ENCODE assay signal across 9 mouse cellular contexts in genomic region chr15:31150546-31151471, GRCm38 (mm10).
DNase-seq lines count a peak whose midpoint lies in the region; ATAC-seq and TF ChIP-seq lines count a peak whose summit lies in the region.
"Had no signal": no experiment of that assay in that cellular context is flagged by ENCODE, and none has a peak within 500 bp of the region (broad histone marks: within the 10 kb centered on the region; RNA-seq: fewer than 3 reads in every experiment).

No protein-coding gene starts in this region.

- peak; percentile 71 for TF ChIP-seq CTCF in C2C12 (IDR thresholded peaks at IDR 0.05; ENCODE audit: control insufficient read depth, insufficient read depth, insufficient read length)
- peak; percentile 55 for TF ChIP-seq CTCF in heart, postnatal 0 days (IDR thresholded peaks at IDR 0.05; ENCODE audit: low read depth)
- peak; percentile 90 for TF ChIP-seq CTCF in layer of hippocampus, adult 2 months (conservative IDR thresholded peaks at IDR 0.05)

- TF ChIP-seq EP300 in heart, postnatal 0 days (IDR thresholded peaks at IDR 0.05; ENCODE audit: low read depth): no peak

- H3K4me3 ChIP-seq in C2C12 (ENCODE audit: insufficient read depth, poor library complexity, severe bottlenecking): no peak overlapping the region
- H3K4me3 ChIP-seq in embryonic facial prominence, embryonic 13.5 days: no peak overlapping the region
- H3K4me3 ChIP-seq in heart, postnatal 0 days (ENCODE audit: low read depth, low read length): no peak overlapping the region
- H3K4me3 ChIP-seq in layer of hippocampus, adult 2 months: peak overlapping the region; percentile 28; the same call in 1 of the 2 replicates
- H3K4me3 ChIP-seq: myocyte had no signal

- no peak overlapping the region for H3K27ac ChIP-seq in embryonic facial prominence, embryonic 13.5 days
- H3K27ac ChIP-seq in heart, postnatal 0 days (ENCODE audit: low read depth): no peak overlapping the region
- H3K27ac ChIP-seq in layer of hippocampus, adult 2 months: no peak overlapping the region

- 0 out of 2 replicates have a peak overlapping the region, but pooled peaks have one; percentile 7 for H3K4me2 ChIP-seq in embryonic facial prominence, embryonic 13.5 days
- H3K4me2 ChIP-seq in heart, postnatal 0 days (ENCODE audit: low read depth, low read length): peak overlapping the region; percentile 5; the same call in 1 of the 2 replicates

- no peaks in the 10 kb centered on the region for H3K79me3 ChIP-seq in C2C12 (ENCODE audit: low read depth)

- peak; percentile 68 for DNase-seq in adrenal gland, postnatal 10 days
- peak; percentile 24 for DNase-seq in heart, postnatal 0 days (ENCODE audit: low spot score)
- peak; percentile 67 to 72 for DNase-seq in layer of hippocampus, adult 2 months (ENCODE audit: low spot score in 2 of 2)
- peak; percentile 63 for DNase-seq in lung, postnatal 14 days
- DNase-seq in right cerebral cortex, adult 2 months (ENCODE audit: low spot score in 2 of 2): peak; percentile 80 to 88
- DNase-seq in spleen, postnatal 4 days (ENCODE audit: low spot score in 2 of 2): no peak

- no peak overlapping the region for H3K9ac ChIP-seq in embryonic facial prominence, embryonic 13.5 days
- no peak overlapping the region for H3K9ac ChIP-seq in heart, postnatal 0 days (replicated peaks; ENCODE audit: low read depth, low read length)

- no peaks in the 10 kb centered on the region for H3K27me3 ChIP-seq in C2C12 (ENCODE audit: control insufficient read depth, insufficient read depth, insufficient read length)
- no peaks in the 10 kb centered on the region for H3K27me3 ChIP-seq in embryonic facial prominence, embryonic 13.5 days
- H3K27me3 ChIP-seq in heart, postnatal 0 days (ENCODE audit: control insufficient read depth, insufficient read depth, low read length): no peaks in the 10 kb centered on the region

- no peaks in the 10 kb centered on the region for H3K79me2 ChIP-seq in C2C12 (ENCODE audit: control insufficient read depth, insufficient read depth)

- H3K4me1 ChIP-seq in embryonic facial prominence, embryonic 13.5 days: peaks cover 10% of the 10 kb centered on the region
- no peaks in the 10 kb centered on the region for H3K4me1 ChIP-seq in heart, postnatal 0 days (ENCODE audit: control insufficient read depth, insufficient read depth)

- 45% methylated on average over 21 of the region's 21 CpGs for WGBS in embryonic facial prominence, embryonic 13.5 days
- WGBS in heart, postnatal 0 days: 43% methylated on average over 21 of the region's 21 CpGs

- H3K9me3 ChIP-seq in embryonic facial prominence, embryonic 13.5 days: no peaks in the 10 kb centered on the region
- no peaks in the 10 kb centered on the region for H3K9me3 ChIP-seq in heart, postnatal 0 days (replicated peaks; ENCODE audit: control insufficient read depth, low read length)

- no peak overlapping the region for H3ac ChIP-seq in C2C12 (ENCODE audit: control insufficient read depth, insufficient read length, low read depth)

- no peaks in the 10 kb centered on the region for H3K36me3 ChIP-seq in C2C12 (ENCODE audit: control insufficient read depth, insufficient read depth)
- no peaks in the 10 kb centered on the region for H3K36me3 ChIP-seq in embryonic facial prominence, embryonic 13.5 days
- H3K36me3 ChIP-seq in heart, postnatal 0 days (replicated peaks; ENCODE audit: control insufficient read depth, insufficient read depth, low read length): no peaks in the 10 kb centered on the region

- no peak for ATAC-seq in embryonic facial prominence, embryonic 13.5 days (ENCODE audit: insufficient number of reproducible peaks, insufficient read depth, low FRiP score, low TSS enrichment, low read depth)
- ATAC-seq in heart, postnatal 0 days (ENCODE audit: insufficient read depth, low read depth): no peak

TF ChIP-seq in C2C12, 6 proteins besides CTCF, POLR2A, EP300 and RAD21:
- TF ChIP-seq MAX (IDR thresholded peaks at IDR 0.05): no peak
- no peak for TF ChIP-seq CEBPB (IDR thresholded peaks at IDR 0.05; ENCODE audit: low read depth)
- no peak for TF ChIP-seq MYOG (IDR thresholded peaks at IDR 0.05; ENCODE audit: control insufficient read depth, extremely low read depth, insufficient read length)
- TF ChIP-seq USF1 (IDR thresholded peaks at IDR 0.05; ENCODE audit: low read depth): no peak
- no peak for TF ChIP-seq MYOD1 (IDR thresholded peaks at IDR 0.05; ENCODE audit: control insufficient read depth, insufficient read length, low read depth)
- no peak for TF ChIP-seq FOSL1 (IDR thresholded peaks at IDR 0.05; ENCODE audit: insufficient read depth, low read length, poor library complexity, severe bottlenecking)
TF ChIP-seq in C2C12: peak in this region for 0.

Comparison
In these comparisons a context has a peak if more than half of its experiments do, and no peak if none do; other contexts are left out.
1. DNase-seq: peak in adrenal gland, postnatal 10 days (single experiment), heart, postnatal 0 days (single experiment), layer of hippocampus, adult 2 months (2 of 2), lung, postnatal 14 days (single experiment) and right cerebral cortex, adult 2 months (2 of 2); none in spleen, postnatal 4 days (0 of 2).
2. Peak in every context shown above with its lines, with median percentiles within 50 percentile points of each other: CTCF ChIP-seq.